In the genomic region with DNA sequence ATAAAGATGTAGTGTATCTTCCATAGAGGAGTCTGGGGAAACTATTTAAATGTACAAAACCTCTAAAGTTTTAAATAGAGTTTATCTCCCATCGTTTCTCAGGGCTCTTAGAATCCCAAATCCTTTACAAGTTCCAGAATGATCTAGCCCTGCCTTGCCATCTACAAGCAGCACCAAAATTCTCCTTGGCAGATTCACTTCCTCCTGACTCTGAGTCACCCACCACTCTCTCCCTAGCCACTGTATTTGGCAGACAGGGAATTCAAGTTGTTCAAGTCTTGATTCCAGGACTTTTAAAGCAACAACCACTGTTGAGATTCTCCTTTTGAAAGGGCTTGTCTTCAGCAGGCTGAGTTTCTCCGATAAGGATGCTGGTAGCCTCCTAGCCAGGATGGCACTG, we compare ENCODE assay signal across 24 mouse cellular contexts.
DNase-seq lines count a peak whose midpoint lies in the region; ATAC-seq lines count a peak whose summit lies in the region.
"Had no signal": no experiment of that assay in that cellular context is flagged by ENCODE, and none has a peak within 500 bp of the region (broad histone marks: within the 10 kb centered on the region; RNA-seq: fewer than 3 reads in every experiment).

No protein-coding gene starts in this region.

- peak overlapping the region; percentile 83 for H3K27ac ChIP-seq in hindbrain, embryonic 13.5 days
- no peak overlapping the region for H3K27ac ChIP-seq in hindbrain, embryonic 11.5 days (ENCODE audit: low read depth, low read length)
- H3K27ac ChIP-seq in neural tube, embryonic 15.5 days (replicated peaks) = peak overlapping the region; percentile 79; the same call in 1 of the 2 replicates
- H3K27ac ChIP-seq: embryonic facial prominence, embryonic 13.5 days; forebrain, embryonic 13.5 days; heart, embryonic 15.5 days had no signal

- H3K4me3 ChIP-seq in hindbrain, embryonic 13.5 days = no peak overlapping the region
- no peak overlapping the region for H3K4me3 ChIP-seq in hindbrain, embryonic 11.5 days (ENCODE audit: low read depth, low read length)
- H3K4me3 ChIP-seq in neural tube, embryonic 15.5 days (replicated peaks) = no peak overlapping the region
- H3K4me3 ChIP-seq: embryonic facial prominence, embryonic 13.5 days; forebrain, embryonic 13.5 days; heart, embryonic 15.5 days; hindbrain, embryonic 15.5 days had no signal

- H3K4me2 ChIP-seq in hindbrain, embryonic 13.5 days = no peak overlapping the region
- no peak overlapping the region for H3K4me2 ChIP-seq in hindbrain, embryonic 11.5 days (replicated peaks; ENCODE audit: low read depth, low read length)
- no peak overlapping the region for H3K4me2 ChIP-seq in neural tube, embryonic 15.5 days
- H3K4me2 ChIP-seq: embryonic facial prominence, embryonic 13.5 days; forebrain, embryonic 13.5 days; heart, embryonic 11.5 days; heart, embryonic 15.5 days had no signal

- no peak for DNase-seq in hindbrain, embryonic 11.5 days (ENCODE audit: low spot score)
- DNase-seq in 3T3-L1 (ENCODE audit: low read depth, low spot score) (peak; percentile 64), NIH3T3 (ENCODE audit: low read depth) (peak; percentile 77)
- no peak for DNase-seq in natural killer cell, adult 2 months (ENCODE audit: low spot score in 2 of 2)
- DNase-seq in spleen, adult 18-20 months = no peak
- DNase-seq: adrenal gland, adult 2 months; adrenal gland, postnatal 25 days; B cell, adult 2 months; cerebellum, adult 8-10 months; cerebellum, postnatal 36 days; forebrain, postnatal 0 days; gastrocnemius, postnatal 36 days; heart, adult 18-20 months; heart, postnatal 14 days had no signal

- H3K36me3 ChIP-seq in hindbrain, embryonic 13.5 days = no peaks in the 10 kb centered on the region
- H3K36me3 ChIP-seq in hindbrain, embryonic 11.5 days (ENCODE audit: control insufficient read depth, insufficient read depth, low read length) = no peaks in the 10 kb centered on the region
- no peaks in the 10 kb centered on the region for H3K36me3 ChIP-seq in neural tube, embryonic 15.5 days
- H3K36me3 ChIP-seq: embryonic facial prominence, embryonic 13.5 days; G1E; heart, embryonic 15.5 days; hindbrain, embryonic 15.5 days had no signal

- no peak for ATAC-seq in hindbrain, embryonic 13.5 days (ENCODE audit: low FRiP score)
- no peak for ATAC-seq in hindbrain, embryonic 11.5 days (ENCODE audit: low FRiP score)
- no peak for ATAC-seq in neural tube, embryonic 15.5 days (ENCODE audit: low FRiP score)
- ATAC-seq: CD4-positive, CD25-positive, alpha-beta regulatory T cell, adult 4 months; forebrain, embryonic 13.5 days; intestine, embryonic 16.5 days had no signal

- no peaks in the 10 kb centered on the region for H3K9me3 ChIP-seq in hindbrain, embryonic 13.5 days
- H3K9me3 ChIP-seq in hindbrain, embryonic 11.5 days (ENCODE audit: control insufficient read depth, low read length) = no peaks in the 10 kb centered on the region
- H3K9me3 ChIP-seq in neural tube, embryonic 15.5 days (replicated peaks) = no peaks in the 10 kb centered on the region
- H3K9me3 ChIP-seq: embryonic facial prominence, embryonic 13.5 days; forebrain, embryonic 13.5 days; heart, embryonic 15.5 days; hindbrain, embryonic 15.5 days had no signal

- H3K27me3 ChIP-seq in hindbrain, embryonic 13.5 days = no peaks in the 10 kb centered on the region
- H3K27me3 ChIP-seq in hindbrain, embryonic 11.5 days (ENCODE audit: control insufficient read depth, insufficient read depth, low read length) = no peaks in the 10 kb centered on the region
- H3K27me3 ChIP-seq in neural tube, embryonic 15.5 days (replicated peaks) = no peaks in the 10 kb centered on the region
- H3K27me3 ChIP-seq: embryonic facial prominence, embryonic 13.5 days; forebrain, embryonic 13.5 days; heart, embryonic 15.5 days; hindbrain, embryonic 15.5 days had no signal

- H3K9ac ChIP-seq in hindbrain, embryonic 13.5 days = no peak overlapping the region
- no peak overlapping the region for H3K9ac ChIP-seq in hindbrain, embryonic 11.5 days (ENCODE audit: low read depth, low read length)
- H3K9ac ChIP-seq in neural tube, embryonic 15.5 days (replicated peaks) = no peak overlapping the region
- H3K9ac ChIP-seq: embryonic facial prominence, embryonic 13.5 days; forebrain, embryonic 13.5 days; forebrain, postnatal 0 days; heart, embryonic 15.5 days; hindbrain, embryonic 15.5 days had no signal

- WGBS in hindbrain, embryonic 13.5 days = 96% methylated on average over 2 of the region's 2 CpGs
- WGBS in hindbrain, embryonic 11.5 days = 89% methylated on average over 2 of the region's 2 CpGs
- 85% methylated on average over 2 of the region's 2 CpGs for WGBS in neural tube, embryonic 15.5 days

- peaks cover 23% of the 10 kb centered on the region for H3K4me1 ChIP-seq in hindbrain, embryonic 13.5 days (replicated peaks)
- H3K4me1 ChIP-seq in hindbrain, embryonic 11.5 days (replicated peaks; ENCODE audit: control insufficient read depth, insufficient read depth, low read length) = no peaks in the 10 kb centered on the region
- peaks cover 14% of the 10 kb centered on the region for H3K4me1 ChIP-seq in neural tube, embryonic 15.5 days
- H3K4me1 ChIP-seq: embryonic facial prominence, embryonic 13.5 days; heart, embryonic 15.5 days had no signal

Comparison
In these comparisons a context has a peak if more than half of its experiments do, and no peak if none do; other contexts are left out.
1. DNase-seq: peak in 3T3-L1 (single experiment) and NIH3T3 (single experiment); none in hindbrain, embryonic 11.5 days (single experiment), natural killer cell, adult 2 months (0 of 2) and spleen, adult 18-20 months (0 of 2).